Mouse (Mus musculus) neural tube, embryonic 11.5 days (tissue): ENCODE measurements around the gene Itm2b. TPM values are rescaled to one million over a fixed set of nuclear protein-coding genes. Genes with fewer than 3 reads are reported as not detected.

Source experiments
- ATAC-seq: fragments of 200-750 bp; cut with Nextera tagmentation; 2 replicates; pipeline ENCODE4 v1.8.0; 2017; ENCODE audit warnings: moderate number of reproducible peaks, mild to moderate bottlenecking, moderate TSS enrichment, moderate library complexity; ENCODE audit not compliant: insufficient read depth, low FRiP score, low TSS enrichment
- DNase-seq: peaks from one replicate; pipeline ENCODE4 v3.0.0-alpha.2; 2015; ENCODE audit warnings: low spot score
- H3K27ac ChIP-seq: fragments of 300-500 bp; sonication (generic); 2 replicates; pipeline ENCODE4 v1.5.1; 2014; ENCODE audit warnings: low read depth, mild to moderate bottlenecking, low read length
- H3K27me3 ChIP-seq: fragments of 300-500 bp; sonication (generic); 2 replicates; pipeline ENCODE4 v1.6.1; 2014; ENCODE audit warnings: mild to moderate bottlenecking, low read length, mixed read lengths; ENCODE audit not compliant: control insufficient read depth, insufficient read depth
- H3K36me3 ChIP-seq: fragments of 300-500 bp; sonication (generic); 2 replicates; pipeline ENCODE4 v1.6.1; 2014; ENCODE audit warnings: mild to moderate bottlenecking, low read length, moderate library complexity, mixed read lengths; ENCODE audit not compliant: control insufficient read depth, insufficient read depth
- H3K4me1 ChIP-seq: fragments of 300-500 bp; sonication (generic); 2 replicates; pipeline ENCODE4 v1.6.1; 2014; ENCODE audit warnings: low read length, mixed read lengths; ENCODE audit not compliant: control insufficient read depth, insufficient read depth
- H3K4me2 ChIP-seq: fragments of 300-500 bp; sonication (generic); 2 replicates; pipeline ENCODE4 v1.6.1; 2014; ENCODE audit warnings: low read depth, mild to moderate bottlenecking, moderate library complexity
- H3K4me3 ChIP-seq: fragments of 300-500 bp; sonication (generic); 2 replicates; pipeline ENCODE4 v1.5.1; 2014; ENCODE audit warnings: low read depth, low read length
- H3K9ac ChIP-seq: fragments of 300-500 bp; sonication (generic); 2 replicates; pipeline ENCODE4 v1.6.1; 2014; ENCODE audit warnings: mild to moderate bottlenecking, low read length
- H3K9me3 ChIP-seq: fragments of 300-500 bp; sonication (generic); 2 replicates; pipeline ENCODE4 v1.6.1; 2016; ENCODE audit warnings: low read length; ENCODE audit not compliant: control insufficient read depth
- WGBS: fragments of 180-500 bp; shearing (Covaris S2); extraction: QIAGEN DNeasy Blood & Tissue Kit; methylation state at CpG from one replicate; pipeline ENCODE4 v1.1.7; 2014; 5-methylcytosine and 5-hydroxymethylcytosine counted together
- polyA plus RNA-seq: library from polyadenylated mRNA; unstranded; fragments of >200 nt; fragmentation: Nextera tagmentation; extraction: Ambion mirVana; gene quantifications from 2 replicates; pipeline ENCODE4 v1.2.1, GENCODE M21; 2014

Itm2b gene
- polyA plus RNA-seq, 1 experiment from 2014 or later: 349 TPM

DNA sequence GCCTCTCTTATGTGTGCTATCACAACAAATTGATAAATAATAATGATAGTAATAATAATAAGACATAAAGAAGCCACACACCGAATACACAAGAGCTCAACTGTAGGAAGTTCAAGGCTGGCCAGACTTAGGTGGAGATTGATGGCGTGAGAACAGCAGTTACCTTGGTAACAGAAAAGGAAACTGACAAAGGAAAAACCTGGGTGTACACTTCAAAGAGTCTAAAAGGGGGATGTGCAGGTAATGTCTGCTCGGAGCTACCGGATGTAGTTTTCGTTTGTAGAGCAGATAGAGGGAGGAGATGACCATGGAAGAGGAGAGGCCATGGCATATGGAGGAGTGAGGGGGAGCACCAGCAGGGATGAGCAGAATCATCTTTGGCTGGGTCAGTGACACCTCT lies 31.4 kb upstream of the Itm2b start:
- no peak for DNase-seq
- H3K27me3 ChIP-seq: no peaks in the 10 kb centered on the region
- H3K4me1 ChIP-seq: no peaks in the 10 kb centered on the region
- H3K27ac ChIP-seq: no peak overlapping the region
- H3K9ac ChIP-seq: no peak overlapping the region
- H3K36me3 ChIP-seq: no peaks in the 10 kb centered on the region
- H3K9me3 ChIP-seq: no peaks in the 10 kb centered on the region
- no peak for ATAC-seq
- H3K4me3 ChIP-seq: no peak overlapping the region
- WGBS: 91% methylated on average over 5 of the region's 5 CpGs
- no peak overlapping the region for H3K4me2 ChIP-seq

DNA sequence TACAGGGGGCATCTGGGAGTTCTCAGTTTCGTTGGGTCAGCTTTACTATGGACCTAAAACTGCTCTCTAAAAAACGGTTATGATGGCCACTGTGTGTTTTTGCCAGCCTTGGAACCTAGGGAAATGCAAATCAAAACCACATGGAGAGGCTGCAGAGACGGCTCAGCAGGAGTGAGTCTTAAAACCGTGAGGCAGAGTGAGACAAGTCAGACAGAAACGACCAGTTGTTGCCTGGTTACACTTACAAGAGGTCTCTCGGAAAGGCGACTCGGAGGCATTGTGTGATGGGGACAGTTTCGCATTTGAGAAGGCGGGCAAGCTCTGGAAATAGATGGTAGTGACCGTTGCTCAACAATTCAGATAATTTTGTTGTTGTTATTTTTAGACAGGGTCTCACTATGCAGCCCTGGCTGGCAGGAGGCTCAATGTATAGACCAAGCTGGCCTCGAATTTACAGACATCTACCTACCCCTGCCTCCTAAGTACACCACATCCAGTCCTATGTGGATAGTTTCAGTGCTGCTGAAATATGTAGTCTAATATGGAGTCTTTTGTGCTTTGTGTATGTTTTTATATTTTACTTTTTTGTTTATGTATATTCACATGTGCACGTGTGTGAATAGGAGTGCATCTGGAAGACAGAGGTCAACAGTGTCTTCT lies 30.4 kb upstream of the Itm2b start:
- Histone ChIP-seq H3K4me1 (no peaks in the 10 kb centered on the region), H3K36me3 (no peaks in the 10 kb centered on the region), H3K9ac (no peak overlapping the region), H3K27me3 (no peaks in the 10 kb centered on the region), H3K4me2 (no peak overlapping the region), H3K4me3 (no peak overlapping the region), H3K9me3 (no peaks in the 10 kb centered on the region), H3K27ac (no peak overlapping the region)
- no peak for DNase-seq
- 30% methylated on average over 13 of the region's 13 CpGs for WGBS
- no peak for ATAC-seq

DNA sequence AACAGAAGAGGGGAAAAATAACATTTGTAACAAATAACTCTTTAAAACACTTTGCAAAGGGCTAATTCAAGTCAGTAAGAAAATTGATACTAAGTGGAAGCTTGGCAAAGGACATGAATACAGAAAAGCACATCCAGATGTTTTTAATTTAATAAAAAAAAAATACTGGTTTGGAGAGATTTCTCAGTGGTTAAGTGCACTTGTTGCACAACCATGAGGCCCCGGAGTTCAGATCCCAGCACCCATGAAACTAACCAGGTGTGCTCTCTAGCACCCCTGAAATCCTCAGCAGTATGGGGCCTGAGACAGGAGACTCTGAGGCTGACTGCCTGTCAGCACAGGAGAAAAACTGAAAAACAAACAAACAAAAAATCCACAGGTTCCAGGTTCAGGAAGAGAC lies 26.6 kb upstream of the Itm2b start:
- Histone ChIP-seq H3K4me2 (no peak overlapping the region), H3K36me3 (no peaks in the 10 kb centered on the region), H3K9me3 (no peaks in the 10 kb centered on the region), H3K4me1 (no peaks in the 10 kb centered on the region), H3K4me3 (no peak overlapping the region), H3K27me3 (no peaks in the 10 kb centered on the region), H3K27ac (no peak overlapping the region), H3K9ac (no peak overlapping the region)
- DNase-seq (no peak), ATAC-seq (no peak)
- 84% methylated on average over 1 of the region's 1 CpGs for WGBS

DNA sequence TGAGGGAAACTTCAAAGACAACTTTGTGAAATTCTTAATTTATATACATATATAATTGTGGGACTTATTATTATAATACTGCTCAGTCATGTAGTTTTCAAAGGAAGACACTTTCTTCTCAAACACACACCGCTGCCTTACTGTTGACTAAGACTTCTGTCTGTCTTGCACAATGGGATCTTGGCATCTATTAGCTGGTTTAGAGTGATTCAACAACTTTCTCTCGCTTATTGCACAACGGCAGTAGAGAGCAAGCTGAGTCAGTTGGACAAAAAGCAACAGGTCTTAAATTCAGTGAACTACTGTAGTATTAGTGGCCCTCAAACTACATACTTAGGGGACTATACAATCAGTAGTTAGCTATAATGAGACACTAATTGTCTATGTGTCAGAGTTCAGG lies 25.0 kb upstream of the Itm2b start:
- DNase-seq: no peak
- Histone ChIP-seq H3K4me3 (no peak overlapping the region), H3K4me2 (no peak overlapping the region), H3K36me3 (no peaks in the 10 kb centered on the region), H3K9ac (no peak overlapping the region), H3K4me1 (no peaks in the 10 kb centered on the region), H3K27ac (no peak overlapping the region), H3K9me3 (no peaks in the 10 kb centered on the region), H3K27me3 (no peaks in the 10 kb centered on the region)
- no peak for ATAC-seq
- 93% methylated on average over 3 of the region's 3 CpGs for WGBS

DNA sequence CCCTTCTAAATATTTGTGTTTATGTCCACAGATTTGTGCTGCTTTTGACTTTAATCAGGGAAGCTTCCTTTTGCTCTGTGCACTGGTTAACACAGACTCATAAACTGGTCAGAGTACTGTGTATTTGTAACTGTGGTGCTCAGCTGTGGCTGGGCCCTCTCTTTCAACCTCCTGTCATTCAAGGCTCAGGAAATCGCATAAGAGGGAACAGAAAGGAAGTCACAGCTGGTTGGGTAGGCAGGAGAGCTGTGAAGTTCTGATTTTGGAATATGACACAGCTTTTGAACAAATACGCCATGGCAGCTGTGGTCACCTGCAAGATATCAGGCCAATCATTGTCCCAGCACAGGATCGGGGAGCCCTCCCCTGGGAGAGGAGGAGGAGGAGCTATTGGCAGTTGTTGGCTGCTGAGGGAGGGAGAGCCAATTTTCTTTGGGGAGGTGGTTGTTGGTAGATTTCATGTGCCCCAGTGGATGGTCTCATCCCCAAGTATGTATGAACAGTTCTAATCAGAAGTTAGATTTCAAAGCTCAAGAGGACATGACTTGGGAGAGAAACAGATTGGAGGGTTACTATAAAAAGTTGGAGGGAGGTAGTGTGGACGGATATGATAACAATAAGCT lies 23.2 kb upstream of the Itm2b start:
- Histone ChIP-seq H3K4me3 (no peak overlapping the region), H3K9ac (no peak overlapping the region), H3K9me3 (no peaks in the 10 kb centered on the region), H3K4me2 (no peak overlapping the region), H3K36me3 (no peaks in the 10 kb centered on the region), H3K27ac (no peak overlapping the region), H3K4me1 (no peaks in the 10 kb centered on the region), H3K27me3 (no peaks in the 10 kb centered on the region)
- 82% methylated on average over 4 of the region's 4 CpGs for WGBS
- ATAC-seq (no peak), DNase-seq (no peak)

DNA sequence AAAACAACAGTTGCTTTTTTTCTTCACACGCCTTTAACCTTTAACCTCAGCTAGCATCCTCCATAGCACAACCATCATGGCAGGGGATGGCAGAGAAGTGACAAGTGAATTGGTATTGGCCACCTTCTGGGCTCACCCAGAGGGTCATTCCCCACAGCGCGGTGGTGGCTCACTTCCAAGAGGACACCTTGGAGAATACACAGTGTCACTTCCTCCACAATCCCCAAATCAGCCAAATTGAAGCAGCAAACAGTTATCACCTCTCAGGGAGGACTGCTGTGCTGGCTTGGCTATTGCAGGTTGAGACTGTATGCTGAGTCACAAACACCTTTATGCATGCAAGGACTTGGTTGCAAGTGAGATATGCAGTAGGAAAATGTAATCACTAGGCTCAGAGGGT lies 18.9 kb upstream of the Itm2b start:
- Histone ChIP-seq H3K4me1 (no peaks in the 10 kb centered on the region), H3K4me3 (no peak overlapping the region), H3K36me3 (no peaks in the 10 kb centered on the region), H3K9ac (no peak overlapping the region), H3K27me3 (no peaks in the 10 kb centered on the region), H3K27ac (no peak overlapping the region), H3K4me2 (no peak overlapping the region), H3K9me3 (no peaks in the 10 kb centered on the region)
- ATAC-seq: no peak
- DNase-seq: no peak
- WGBS: 64% methylated on average over 3 of the region's 3 CpGs

DNA sequence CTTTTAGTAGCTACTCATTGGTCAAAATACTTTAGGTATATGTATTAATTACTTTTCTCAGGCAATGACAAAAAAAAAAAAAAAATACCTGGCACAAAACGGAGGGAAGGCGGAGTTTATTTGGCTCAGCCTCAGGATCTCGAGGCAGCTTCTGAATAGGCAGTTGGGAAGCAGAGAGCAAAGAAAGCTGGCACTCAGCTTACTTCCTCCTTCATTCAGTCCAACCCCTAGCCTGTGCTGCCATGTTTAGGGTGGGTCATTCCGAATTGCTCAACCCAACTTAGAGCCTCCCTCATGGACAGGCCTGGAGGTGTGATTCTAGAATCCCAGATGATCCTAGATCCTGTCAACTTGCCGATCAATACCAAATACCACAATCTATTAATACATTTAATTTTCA lies 18.3 kb upstream of the Itm2b start:
- no peak overlapping the region for H3K9ac ChIP-seq
- H3K4me1 ChIP-seq: no peaks in the 10 kb centered on the region
- no peak overlapping the region for H3K4me2 ChIP-seq
- H3K27me3 ChIP-seq: no peaks in the 10 kb centered on the region
- ATAC-seq (no peak), DNase-seq (no peak)
- H3K27ac ChIP-seq: no peak overlapping the region
- H3K4me3 ChIP-seq: no peak overlapping the region
- H3K36me3 ChIP-seq: no peaks in the 10 kb centered on the region
- no peaks in the 10 kb centered on the region for H3K9me3 ChIP-seq
- WGBS: 84% methylated on average over 5 of the region's 5 CpGs

DNA sequence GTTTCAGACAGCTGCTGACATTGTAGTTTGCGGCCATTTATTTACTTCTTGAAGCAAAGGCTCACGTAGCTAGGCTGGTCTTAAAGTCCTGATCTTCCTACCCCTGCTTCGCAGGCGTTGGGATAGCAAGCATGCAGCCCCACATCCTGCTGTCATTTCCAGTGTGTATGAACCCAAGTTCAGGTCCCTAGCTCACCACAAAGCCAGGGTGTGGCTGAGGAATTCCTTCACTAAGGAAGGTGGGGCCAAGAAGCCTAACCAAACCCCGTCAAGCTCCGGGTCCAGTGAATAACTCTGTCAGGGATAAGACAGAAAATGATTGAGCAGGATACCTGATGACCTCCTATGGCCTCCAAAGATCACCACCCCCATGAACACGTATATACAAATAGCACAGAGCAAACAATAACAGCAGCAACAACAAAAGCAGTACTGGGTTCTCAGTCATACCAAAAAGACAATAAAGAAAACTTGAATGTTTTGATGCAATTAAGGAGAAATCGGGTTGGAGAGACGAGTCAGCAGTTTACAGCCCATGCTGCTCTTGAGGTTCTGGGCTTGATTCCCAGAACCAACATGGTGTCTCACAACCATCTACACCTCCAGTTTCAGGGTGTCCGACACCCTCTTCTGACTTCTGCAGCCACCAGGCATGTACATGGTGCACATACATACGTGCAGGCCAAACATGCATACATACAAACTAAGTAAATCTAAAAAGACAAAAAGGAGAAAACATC lies 17.4 kb upstream of the Itm2b start:
- DNase-seq (no peak), ATAC-seq (no peak)
- no peak overlapping the region for H3K9ac ChIP-seq
- no peak overlapping the region for H3K4me3 ChIP-seq
- H3K4me1 ChIP-seq: no peaks in the 10 kb centered on the region
- H3K27me3 ChIP-seq: no peaks in the 10 kb centered on the region
- no peaks in the 10 kb centered on the region for H3K9me3 ChIP-seq
- H3K27ac ChIP-seq: no peak overlapping the region
- H3K36me3 ChIP-seq: no peaks in the 10 kb centered on the region
- no peak overlapping the region for H3K4me2 ChIP-seq
- 83% methylated on average over 11 of the region's 11 CpGs for WGBS

DNA sequence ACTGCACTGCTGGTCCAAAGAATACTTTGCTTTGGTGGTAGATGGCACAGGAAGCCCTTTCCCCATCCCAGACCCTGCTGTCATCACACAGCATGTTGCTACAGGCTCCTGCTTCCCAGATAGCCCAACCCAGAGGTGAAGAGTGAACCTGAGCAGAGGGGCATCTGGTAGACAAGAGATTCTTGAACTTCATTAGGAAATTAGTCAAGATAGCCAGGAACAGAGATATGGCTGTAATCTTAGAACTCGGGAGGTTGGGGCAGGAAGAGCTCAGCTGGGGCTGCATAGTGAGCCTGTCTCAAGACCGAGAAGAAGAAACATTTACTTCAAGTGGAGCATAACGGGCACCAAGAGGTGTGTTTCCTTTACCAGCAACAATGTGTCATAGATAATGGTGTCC lies 16.3 kb upstream of the Itm2b start:
- Histone ChIP-seq H3K4me2 (no peak overlapping the region), H3K36me3 (no peaks in the 10 kb centered on the region), H3K27ac (no peak overlapping the region), H3K9me3 (no peaks in the 10 kb centered on the region), H3K9ac (no peak overlapping the region), H3K4me1 (no peaks in the 10 kb centered on the region), H3K27me3 (no peaks in the 10 kb centered on the region), H3K4me3 (no peak overlapping the region)
- ATAC-seq (no peak), DNase-seq (no peak)
- WGBS: 69% methylated on average over 3 of the region's 3 CpGs
